Mouse (Mus musculus): ENCODE results near the gene Lins1. TPM values are rescaled to one million over a fixed set of nuclear protein-coding genes. Genes with fewer than 3 reads are reported as not detected.

Gene Lins1
- polyA plus RNA-seq, 1 experiment from 2014 or later, result 27.1 TPM

Other genes starting within 250 kb of the Lins1 start
- 15.8 and 17.0 TPM in 2 replicates for gene Asb7, start 293 bp upstream of the Lins1 start, polyA plus RNA-seq (2014; fragmentation: Nextera tagmentation; extraction: Ambion mirVana)
- 0.51 and 0.66 TPM in 2 replicates for gene Cers3, start 53.6 kb downstream of the Lins1 start, polyA plus RNA-seq (2014; fragmentation: Nextera tagmentation; extraction: Ambion mirVana)
- gene Adamts17, start 149.8 kb downstream of the Lins1 start, polyA plus RNA-seq (2014; fragmentation: Nextera tagmentation; extraction: Ambion mirVana), result 0.54 and 0.96 TPM in 2 replicates